Mouse (Mus musculus) kidney, postnatal 4 days (tissue): ENCODE measurements around the gene Srsf2.
A peak's percentile ranks its signal among the peaks of the same experiment; 100 is the strongest.
"Not testable (repeated sequence)": the region's sequence is repeated elsewhere in the genome, so short reads cannot be mapped to it uniquely, and the experiment has no call there.

ENCODE experiments used
- DNase-seq, 2 experiments: peaks; one replicate each; pipeline ENCODE4 v3.0.0; 2021; ENCODE audit warnings: mixed read lengths in 2 of 2

Gene Srsf2

GRCm38 (mm10) chr11:116852291-116852890 lies 503 bp downstream of the Srsf2 start, which contains the start of gene Mfsd11:
Gene Mfsd11, plus strand, starts transcription at chr11:116852440.
- peak; percentile 84 to 92 for DNase-seq

- no peak for DNase-seq
Observed at GRCm38 (mm10) chr11:116851576-116852290, 1.2 kb downstream of the Srsf2 start.

- DNase-seq, result no peak
Observed at GRCm38 (mm10) chr11:116850833-116851477, 1.9 kb downstream of the Srsf2 start.

- DNase-seq, result no peak
Observed at GRCm38 (mm10) chr11:116850085-116850484, 2.8 kb downstream of the Srsf2 start.

- DNase-seq, result no peak
Observed at GRCm38 (mm10) chr11:116849587-116849986, 3.3 kb downstream of the Srsf2 start.

GRCm38 (mm10) chr11:116848877-116849178 lies 4.1 kb downstream of the Srsf2 start:
- not testable (repeated sequence) for DNase-seq

GRCm38 (mm10) chr11:116848086-116848876 lies 4.6 kb downstream of the Srsf2 start:
- DNase-seq, result no peak

GRCm38 (mm10) chr11:116847187-116848085 lies 5.5 kb downstream of the Srsf2 start:
- no peak for DNase-seq

- no peak for DNase-seq
Observed at GRCm38 (mm10) chr11:116846593-116847181, 6.2 kb downstream of the Srsf2 start.

- DNase-seq, result peak; percentile 97 to 99
Observed at GRCm38 (mm10) chr11:116843261-116844233, 9.3 kb downstream of the Srsf2 start, which contains the start of the genes Mettl23 and Jmjd6. Gene Mettl23, plus strand, starts transcription at chr11:116843278. Gene Jmjd6, minus strand, starts transcription at chr11:116843449.

- peak; percentile 73 to 85 for DNase-seq
Observed at GRCm38 (mm10) chr11:116842531-116843260, 10.2 kb downstream of the Srsf2 start.

- DNase-seq, result no peak
Observed at GRCm38 (mm10) chr11:116840748-116841147, 12.1 kb downstream of the Srsf2 start.

GRCm38 (mm10) chr11:116839601-116840000 lies 13.3 kb downstream of the Srsf2 start:
- DNase-seq, result no peak

- DNase-seq, result peak; percentile 25 to 53
Observed at GRCm38 (mm10) chr11:116838936-116839335, 14.0 kb downstream of the Srsf2 start.

GRCm38 (mm10) chr11:116837441-116837840 lies 15.5 kb downstream of the Srsf2 start:
- DNase-seq, result no peak

- no peak for DNase-seq
Observed at GRCm38 (mm10) chr11:116836283-116836682, 16.6 kb downstream of the Srsf2 start.

GRCm38 (mm10) chr11:116834954-116835353 lies 17.9 kb downstream of the Srsf2 start:
- DNase-seq, result no peak

GRCm38 (mm10) chr11:116832172-116832685 lies 20.7 kb downstream of the Srsf2 start:
- DNase-seq, result no peak

- DNase-seq, result peak; percentile 91 to 93
Observed at GRCm38 (mm10) chr11:116827534-116828165, 25.2 kb downstream of the Srsf2 start, which contains the start of gene Mxra7. Gene Mxra7, minus strand, starts transcription at chr11:116828046.
